Mouse (Mus musculus) small intestine, adult 2 months (tissue): ENCODE data around the gene N4bp2l2.

Experiments
- CTCF ChIP-seq: fragments of 200-500 bp; IDR thresholded peaks from 2 replicates; pipeline ENCODE4 v1.5.1; 2012; ENCODE audit warnings: low read depth, mild to moderate bottlenecking, control low read depth, inconsistent platforms, low read length, moderate library complexity, mixed read lengths; ENCODE audit not compliant: insufficient replicate concordance, insufficient read length; ENCODE audit errors: extremely low read depth
- POLR2A ChIP-seq: fragments of 200-500 bp; IDR thresholded peaks from 2 replicates; pipeline ENCODE4 v1.6.1; 2012; ENCODE audit warnings: low read depth, mild to moderate bottlenecking, control low read depth, inconsistent platforms, low read length, moderate library complexity

GRCm38 (mm10) chr5:150674866-150675265 lies 8.9 kb upstream of the N4bp2l2 start:
- TF ChIP-seq CTCF (no peak), POLR2A (no peak)
